Mouse (Mus musculus): ENCODE measurements around the gene Arhgap4. TPM values are rescaled to one million over a fixed set of nuclear protein-coding genes. Genes with fewer than 3 reads are reported as not detected.

The Arhgap4 gene
- polyA plus RNA-seq, 1 experiment from 2014 or later = 2.7 TPM

DNA sequence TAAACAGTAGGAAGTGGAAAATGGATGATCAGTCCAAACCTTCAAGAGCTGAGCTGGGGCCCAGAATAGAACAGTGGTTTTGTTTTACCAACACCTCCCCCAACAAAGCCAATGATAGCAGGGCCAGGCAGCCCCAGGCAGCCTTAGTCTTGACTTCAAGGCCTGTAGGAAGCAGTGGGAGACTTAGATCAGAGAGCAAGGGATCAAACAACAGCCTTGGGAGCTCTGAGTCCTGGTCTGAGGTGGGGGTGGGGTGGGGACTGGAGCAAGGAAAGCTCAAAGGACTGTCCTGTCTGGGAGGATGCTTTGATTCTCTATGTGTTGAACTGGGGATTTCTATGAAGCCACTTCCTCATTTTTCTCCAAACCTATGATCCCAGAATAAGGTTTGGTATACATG lies 50.2 kb downstream of the Arhgap4 start:
- Histone ChIP-seq H3K36me3 (ENCODE audit: control insufficient read depth, insufficient read depth, low read length) (no peaks in the 10 kb centered on the region), H3K4me3 (ENCODE audit: low read length) (no peak overlapping the region), H3K9ac (ENCODE audit: low read depth, low read length) (no peak overlapping the region), H3K9me3 (ENCODE audit: control insufficient read depth, low read length) (no peaks in the 10 kb centered on the region), H3K4me1 (ENCODE audit: control insufficient read depth, insufficient read depth, low read depth, low read length) (peaks cover under 1% of the 10 kb centered on the region; the same call in 1 of the 2 replicates), H3K27ac (ENCODE audit: low read depth, low read length) (no peak overlapping the region), H3K27me3 (replicated peaks; ENCODE audit: control insufficient read depth, insufficient read depth, low read length) (no peaks in the 10 kb centered on the region), H3K4me2 (ENCODE audit: low read length) (no peak overlapping the region)
- no peak for ATAC-seq

DNA sequence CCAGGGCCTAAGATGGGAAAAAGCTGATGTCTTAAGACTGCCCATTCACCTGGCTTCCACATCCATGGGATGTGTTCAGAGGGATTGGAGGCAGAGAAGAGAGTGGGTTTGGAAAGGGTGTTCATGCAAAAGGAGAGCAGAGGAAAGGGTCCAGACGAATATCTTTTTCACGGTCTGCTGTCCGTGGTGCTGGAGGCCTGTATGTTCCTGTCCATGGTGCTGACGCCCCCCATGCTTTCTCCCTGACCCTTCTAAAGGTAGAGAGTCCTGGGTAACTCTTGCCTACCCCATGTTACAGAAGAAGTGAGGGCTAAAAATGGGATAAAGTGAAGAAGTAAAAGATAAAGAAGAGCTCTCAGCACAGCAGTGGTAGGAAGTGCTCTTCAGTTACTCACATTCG lies 52.3 kb downstream of the Arhgap4 start:
- no peak overlapping the region for H3K4me2 ChIP-seq (ENCODE audit: low read length)
- H3K9ac ChIP-seq (ENCODE audit: low read depth, low read length) = no peak overlapping the region
- no peak overlapping the region for H3K4me3 ChIP-seq (ENCODE audit: low read length)
- no peak for ATAC-seq
- WGBS = 8% methylated on average over 5 of the region's 5 CpGs
- H3K27me3 ChIP-seq (replicated peaks; ENCODE audit: control insufficient read depth, insufficient read depth, low read length) = no peaks in the 10 kb centered on the region
- no peak overlapping the region for H3K27ac ChIP-seq (ENCODE audit: low read depth, low read length)
- H3K9me3 ChIP-seq (ENCODE audit: control insufficient read depth, low read length) = no peaks in the 10 kb centered on the region
- H3K36me3 ChIP-seq (ENCODE audit: control insufficient read depth, insufficient read depth, low read length) = peaks cover 4% of the 10 kb centered on the region; the same call in 1 of the 2 replicates
- no peaks in the 10 kb centered on the region; the same call in 1 of the 2 replicates for H3K4me1 ChIP-seq (ENCODE audit: control insufficient read depth, insufficient read depth, low read depth, low read length)

DNA sequence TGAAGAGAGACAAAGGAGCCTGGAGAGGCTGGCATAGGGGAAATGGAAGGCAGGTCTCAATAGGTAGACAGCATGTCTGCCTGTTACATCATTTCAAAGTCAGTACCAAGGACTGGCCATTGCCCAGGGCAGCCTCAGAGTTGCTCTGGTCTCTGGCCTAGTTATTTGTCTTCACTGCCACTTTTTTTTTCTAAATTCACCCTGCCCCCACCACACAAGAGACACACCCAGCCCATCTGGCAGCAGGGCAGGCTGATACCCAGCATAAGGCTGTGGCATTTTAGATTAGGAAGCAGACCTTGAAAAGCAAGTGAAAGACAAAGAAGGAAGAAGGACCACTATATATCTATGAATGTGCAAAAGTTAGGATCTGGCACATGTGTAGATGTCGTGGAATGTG lies 53.8 kb downstream of the Arhgap4 start:
- H3K27me3 ChIP-seq (replicated peaks; ENCODE audit: control insufficient read depth, insufficient read depth, low read length) = no peaks in the 10 kb centered on the region
- H3K4me2 ChIP-seq (ENCODE audit: low read length) = no peak overlapping the region
- peak overlapping the region; percentile 52; the same call in 1 of the 2 replicates for H3K27ac ChIP-seq (ENCODE audit: low read depth, low read length)
- H3K36me3 ChIP-seq (ENCODE audit: control insufficient read depth, insufficient read depth, low read length) = peaks cover 7% of the 10 kb centered on the region
- ATAC-seq = no peak
- no peak overlapping the region for H3K9ac ChIP-seq (ENCODE audit: low read depth, low read length)
- H3K4me3 ChIP-seq (ENCODE audit: low read length) = no peak overlapping the region
- no peaks in the 10 kb centered on the region for H3K9me3 ChIP-seq (ENCODE audit: control insufficient read depth, low read length)
- 81% methylated on average over 1 of the region's 1 CpGs for WGBS
- H3K4me1 ChIP-seq (ENCODE audit: control insufficient read depth, insufficient read depth, low read depth, low read length) = no peaks in the 10 kb centered on the region; the same call in 1 of the 2 replicates

DNA sequence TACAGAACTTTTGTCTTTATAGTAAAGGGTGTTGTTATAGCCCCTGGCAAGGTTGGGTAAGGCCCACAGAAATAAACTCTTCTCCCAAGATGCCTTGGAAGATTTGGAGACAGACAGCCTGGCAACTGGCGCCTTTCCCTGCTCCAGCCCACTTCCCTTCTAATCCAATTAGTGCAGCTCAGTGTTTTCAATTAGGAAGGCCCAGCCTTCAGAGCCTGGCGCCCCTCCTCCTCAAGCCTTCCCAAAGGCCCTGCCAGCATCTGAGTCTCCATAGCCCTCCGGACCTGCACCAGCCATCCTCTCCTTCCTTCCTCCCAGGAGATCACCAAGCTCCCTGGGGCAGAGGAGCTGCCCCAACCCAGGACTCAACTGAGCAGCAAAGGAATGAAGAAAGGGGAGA lies 54.4 kb downstream of the Arhgap4 start:
- Histone ChIP-seq H3K4me2 (ENCODE audit: low read length) (no peak overlapping the region), H3K9me3 (ENCODE audit: control insufficient read depth, low read length) (no peaks in the 10 kb centered on the region), H3K9ac (ENCODE audit: low read depth, low read length) (no peak overlapping the region), H3K27ac (ENCODE audit: low read depth, low read length) (peak overlapping the region; percentile 52; the same call in 1 of the 2 replicates), H3K36me3 (ENCODE audit: control insufficient read depth, insufficient read depth, low read length) (peaks cover 7% of the 10 kb centered on the region), H3K4me1 (ENCODE audit: control insufficient read depth, insufficient read depth, low read depth, low read length) (no peaks in the 10 kb centered on the region; the same call in 1 of the 2 replicates), H3K27me3 (replicated peaks; ENCODE audit: control insufficient read depth, insufficient read depth, low read length) (no peaks in the 10 kb centered on the region), H3K4me3 (ENCODE audit: low read length) (no peak overlapping the region)
- ATAC-seq = peak; percentile 57; the same call in 1 of the 2 replicates
- 24% methylated on average over 3 of the region's 3 CpGs for WGBS

DNA sequence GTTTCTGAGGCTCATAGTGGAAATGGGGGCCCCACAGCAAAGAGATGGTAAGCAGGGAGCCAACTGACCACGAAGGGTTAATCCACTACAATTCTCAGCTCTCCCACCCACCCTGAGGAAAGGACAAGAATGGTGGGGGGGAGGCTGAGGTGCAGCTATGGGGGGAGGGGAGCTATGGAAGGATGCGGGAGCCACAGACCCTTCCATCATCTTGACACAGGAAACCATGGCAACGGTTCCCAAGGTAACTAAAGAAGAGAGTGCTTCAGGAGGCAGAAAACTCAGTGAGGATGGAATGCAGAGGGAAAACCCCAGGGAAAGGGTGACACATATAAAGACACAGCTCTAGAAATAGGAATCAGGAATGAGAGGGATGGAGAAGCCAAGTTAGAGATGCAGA lies 57.0 kb downstream of the Arhgap4 start:
- peaks cover 7% of the 10 kb centered on the region for H3K36me3 ChIP-seq (ENCODE audit: control insufficient read depth, insufficient read depth, low read length)
- H3K27ac ChIP-seq (ENCODE audit: low read depth, low read length) = no peak overlapping the region
- 38% methylated on average over 3 of the region's 3 CpGs for WGBS
- no peaks in the 10 kb centered on the region for H3K9me3 ChIP-seq (ENCODE audit: control insufficient read depth, low read length)
- ATAC-seq = peak; percentile 38; the same call in 1 of the 2 replicates
- no peak overlapping the region for H3K4me3 ChIP-seq (ENCODE audit: low read length)
- no peaks in the 10 kb centered on the region for H3K27me3 ChIP-seq (replicated peaks; ENCODE audit: control insufficient read depth, insufficient read depth, low read length)
- no peak overlapping the region for H3K9ac ChIP-seq (ENCODE audit: low read depth, low read length)
- no peak overlapping the region for H3K4me2 ChIP-seq (ENCODE audit: low read length)
- H3K4me1 ChIP-seq (ENCODE audit: control insufficient read depth, insufficient read depth, low read depth, low read length) = no peaks in the 10 kb centered on the region; the same call in 1 of the 2 replicates

DNA sequence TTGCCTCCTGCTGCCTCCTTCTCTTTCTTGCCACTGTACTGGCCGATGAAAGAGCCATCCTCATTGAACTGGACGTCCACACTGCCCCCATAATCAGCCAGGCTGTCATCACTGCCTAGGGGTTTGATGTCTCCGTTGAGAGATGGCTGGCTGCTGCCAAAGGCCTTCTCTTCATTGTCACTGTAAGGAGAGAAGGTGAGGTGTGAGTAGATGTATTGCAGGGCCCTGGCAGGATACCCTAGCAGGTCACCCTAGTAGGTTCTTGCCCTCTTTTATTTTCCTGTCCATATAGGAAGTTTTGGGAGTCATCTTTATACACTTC lies 66.6 kb downstream of the Arhgap4 start:
- WGBS = 60% methylated on average over 2 of the region's 3 CpGs
- Histone ChIP-seq H3K27ac (ENCODE audit: low read depth, low read length) (no peak overlapping the region), H3K27me3 (replicated peaks; ENCODE audit: control insufficient read depth, insufficient read depth, low read length) (no peaks in the 10 kb centered on the region), H3K4me3 (ENCODE audit: low read length) (no peak overlapping the region), H3K9ac (ENCODE audit: low read depth, low read length) (no peak overlapping the region), H3K9me3 (ENCODE audit: control insufficient read depth, low read length) (no peaks in the 10 kb centered on the region), H3K4me2 (ENCODE audit: low read length) (no peak overlapping the region), H3K36me3 (ENCODE audit: control insufficient read depth, insufficient read depth, low read length) (peaks cover 4% of the 10 kb centered on the region; the same call in 1 of the 2 replicates), H3K4me1 (ENCODE audit: control insufficient read depth, insufficient read depth, low read depth, low read length) (no peaks in the 10 kb centered on the region)
- no peak for ATAC-seq

DNA sequence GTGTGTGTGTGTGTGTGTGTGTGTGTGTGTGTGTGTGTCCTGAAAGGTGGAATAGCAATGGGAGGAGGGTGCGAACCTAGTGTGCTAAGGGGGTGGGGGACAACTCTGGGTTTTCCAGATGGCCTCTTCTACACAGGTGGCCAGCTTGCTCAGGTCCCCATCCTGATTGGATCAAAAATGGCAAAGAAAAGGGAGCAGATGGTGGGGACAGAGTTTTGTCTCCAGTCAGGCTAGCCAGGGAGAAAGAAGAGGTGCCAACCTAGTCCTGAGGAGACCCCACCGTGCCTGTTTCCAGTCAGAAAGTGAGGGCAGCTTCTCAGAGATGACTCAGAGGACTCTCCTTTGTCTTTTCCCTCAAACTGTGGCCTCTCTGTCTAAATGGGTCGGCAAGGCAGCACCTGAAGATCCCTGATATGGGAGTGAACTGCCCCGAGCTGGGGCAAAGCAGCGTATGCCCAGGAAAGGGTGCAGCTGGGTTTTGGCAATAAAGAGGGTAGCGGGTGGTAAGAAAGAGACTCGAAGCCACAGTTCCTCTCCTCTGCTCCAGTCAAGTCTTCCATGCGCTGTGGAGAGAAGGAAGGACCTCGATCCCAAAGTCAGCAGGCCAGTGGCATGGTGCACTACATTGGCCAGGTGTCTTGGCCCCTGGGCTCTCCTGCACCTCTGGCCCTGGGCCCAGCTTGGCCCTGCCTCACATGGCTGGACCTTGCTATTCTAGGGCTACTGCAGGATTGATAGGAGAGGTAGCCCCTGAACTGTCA lies 67.2 kb downstream of the Arhgap4 start:
- Histone ChIP-seq H3K9me3 (ENCODE audit: control insufficient read depth, low read length) (no peaks in the 10 kb centered on the region), H3K36me3 (ENCODE audit: control insufficient read depth, insufficient read depth, low read length) (peaks cover 4% of the 10 kb centered on the region; the same call in 1 of the 2 replicates), H3K27me3 (replicated peaks; ENCODE audit: control insufficient read depth, insufficient read depth, low read length) (no peaks in the 10 kb centered on the region), H3K9ac (ENCODE audit: low read depth, low read length) (no peak overlapping the region), H3K4me2 (ENCODE audit: low read length) (no peak overlapping the region), H3K4me1 (ENCODE audit: control insufficient read depth, insufficient read depth, low read depth, low read length) (no peaks in the 10 kb centered on the region), H3K4me3 (ENCODE audit: low read length) (no peak overlapping the region), H3K27ac (ENCODE audit: low read depth, low read length) (no peak overlapping the region)
- ATAC-seq = no peak
- WGBS = 86% methylated on average over 9 of the region's 9 CpGs

Other genes starting within 250 kb of the Arhgap4 start
- gene Slc6a8, start 248.7 kb downstream of the Arhgap4 start, polyA plus RNA-seq (2015; fragmentation: Nextera tagmentation; extraction: Ambion mirVana) = 6.0 and 7.1 TPM in 2 replicates
- 144 and 154 TPM in 2 replicates for gene Bcap31, start 205.7 kb downstream of the Arhgap4 start, polyA plus RNA-seq (2015; fragmentation: Nextera tagmentation; extraction: Ambion mirVana)
- gene Abcd1, start 205.3 kb downstream of the Arhgap4 start, polyA plus RNA-seq (2015; fragmentation: Nextera tagmentation; extraction: Ambion mirVana) = 13.1 and 13.2 TPM in 2 replicates
- 0.90 and 1.2 TPM in 2 replicates for gene Plxnb3, start 164.8 kb downstream of the Arhgap4 start, polyA plus RNA-seq (2015; fragmentation: Nextera tagmentation; extraction: Ambion mirVana)
- 1.9 and 4.4 TPM in 2 replicates for gene Srpk3, start 147.5 kb downstream of the Arhgap4 start, polyA plus RNA-seq (2015; fragmentation: Nextera tagmentation; extraction: Ambion mirVana)
- gene Idh3g, start 135.0 kb downstream of the Arhgap4 start, polyA plus RNA-seq (2015; fragmentation: Nextera tagmentation; extraction: Ambion mirVana) = 275 and 285 TPM in 2 replicates
- gene Ssr4, start 134.8 kb downstream of the Arhgap4 start, polyA plus RNA-seq (2015; fragmentation: Nextera tagmentation; extraction: Ambion mirVana) = 145 and 162 TPM in 2 replicates
- 3.1 and 4.0 TPM in 2 replicates for gene Pdzd4, start 96.9 kb downstream of the Arhgap4 start, polyA plus RNA-seq (2015; fragmentation: Nextera tagmentation; extraction: Ambion mirVana)
- 0.11 and 0.20 TPM in 2 replicates for gene Avpr2, start 29.8 kb downstream of the Arhgap4 start, polyA plus RNA-seq (2015; fragmentation: Nextera tagmentation; extraction: Ambion mirVana)
- gene L1cam, start 25.8 kb downstream of the Arhgap4 start, polyA plus RNA-seq (2015; fragmentation: Nextera tagmentation; extraction: Ambion mirVana) = 109 and 139 TPM in 2 replicates
- 89.5 and 92.9 TPM in 2 replicates for gene Naa10, start 74 bp upstream of the Arhgap4 start, polyA plus RNA-seq (2015; fragmentation: Nextera tagmentation; extraction: Ambion mirVana)
- gene Renbp, start 9.0 kb upstream of the Arhgap4 start, polyA plus RNA-seq (2015; fragmentation: Nextera tagmentation; extraction: Ambion mirVana) = 15.2 and 16.8 TPM in 2 replicates
- gene Hcfc1, start 44.5 kb upstream of the Arhgap4 start, polyA plus RNA-seq (2015; fragmentation: Nextera tagmentation; extraction: Ambion mirVana) = 38.1 and 44.2 TPM in 2 replicates
- gene Irak1, start 102.0 kb upstream of the Arhgap4 start, polyA plus RNA-seq (2015; fragmentation: Nextera tagmentation; extraction: Ambion mirVana) = 38.4 and 48.5 TPM in 2 replicates
- gene Opn1mw, start 205.6 kb upstream of the Arhgap4 start, polyA plus RNA-seq (2015; fragmentation: Nextera tagmentation; extraction: Ambion mirVana) = not detected in 2 replicates
- 9.9 and 10.8 TPM in 2 replicates for gene Mecp2, start 213.5 kb upstream of the Arhgap4 start, polyA plus RNA-seq (2015; fragmentation: Nextera tagmentation; extraction: Ambion mirVana)
- gene Tex28, start 246.0 kb upstream of the Arhgap4 start, polyA plus RNA-seq (2015; fragmentation: Nextera tagmentation; extraction: Ambion mirVana) = not detected in 2 replicates